Mouse (Mus musculus) layer of hippocampus, adult 9-11 months (tissue): Measurements from ENCODE around the gene Snap23.
A peak's percentile ranks its signal among the peaks of the same experiment; 100 is the strongest.

Experiments
- DNase-seq: peaks from one replicate; pipeline ENCODE4 v3.0.0; 2022

Snap23 gene

DNA sequence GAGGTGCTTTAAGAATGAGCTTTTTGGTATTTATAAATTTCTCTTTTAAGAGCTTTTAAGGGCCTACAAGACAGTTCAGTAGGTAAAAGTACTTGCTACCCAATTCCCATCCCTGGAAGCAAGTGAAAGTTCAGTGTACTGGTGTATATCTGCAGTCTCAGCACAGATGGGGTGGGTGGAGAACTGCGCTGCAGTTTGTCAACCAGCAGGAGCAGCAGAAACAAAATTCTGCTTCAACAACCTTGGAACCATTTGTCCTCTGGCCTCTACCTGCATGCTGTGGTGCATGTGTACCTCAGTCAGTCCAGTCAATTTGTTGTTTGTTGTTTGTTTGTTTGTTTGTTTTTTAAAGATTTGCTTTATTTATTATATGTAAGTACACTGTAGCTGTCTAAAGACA lies 24.8 kb downstream of the Snap23 start:
- no peak for DNase-seq

DNA sequence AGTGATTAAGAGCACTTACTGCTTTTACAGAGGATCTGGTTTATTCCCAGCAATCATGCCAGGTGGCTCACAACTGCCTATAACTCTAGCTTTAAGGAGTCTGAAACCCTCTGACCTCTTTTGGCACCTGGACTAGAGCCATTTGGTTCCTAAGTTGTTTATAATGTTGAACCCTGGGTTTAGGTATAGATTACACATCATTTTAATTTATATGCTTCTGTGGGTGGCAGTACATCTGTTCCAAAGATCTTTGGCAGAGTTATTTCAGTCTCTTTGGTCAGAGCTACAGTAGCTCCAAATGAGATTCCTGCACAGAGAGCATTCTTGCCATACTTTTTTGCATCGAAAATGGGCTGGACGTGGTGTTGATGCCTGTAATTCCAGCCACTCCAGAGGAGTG lies 30.3 kb downstream of the Snap23 start:
- DNase-seq = peak; percentile 10

DNA sequence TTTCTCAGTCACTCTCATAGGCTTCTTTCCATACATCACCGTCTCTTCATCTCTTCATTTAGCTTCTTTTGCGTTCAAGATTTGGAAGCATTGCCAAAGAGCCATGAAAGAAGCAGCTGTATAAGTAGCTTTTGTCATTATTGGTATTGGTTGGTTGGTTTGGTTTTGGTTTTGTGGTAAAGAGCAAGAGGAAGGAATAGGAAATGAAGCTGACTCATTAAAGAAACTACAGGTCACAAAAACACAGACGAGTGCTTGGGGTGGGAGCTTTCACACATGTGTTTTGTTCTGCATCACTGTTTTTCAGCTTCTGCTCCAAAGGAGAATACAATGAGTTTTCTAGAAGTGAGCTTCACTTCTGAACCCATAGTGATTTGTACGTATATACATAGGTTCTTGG lies 32.0 kb downstream of the Snap23 start:
- no peak for DNase-seq

DNA sequence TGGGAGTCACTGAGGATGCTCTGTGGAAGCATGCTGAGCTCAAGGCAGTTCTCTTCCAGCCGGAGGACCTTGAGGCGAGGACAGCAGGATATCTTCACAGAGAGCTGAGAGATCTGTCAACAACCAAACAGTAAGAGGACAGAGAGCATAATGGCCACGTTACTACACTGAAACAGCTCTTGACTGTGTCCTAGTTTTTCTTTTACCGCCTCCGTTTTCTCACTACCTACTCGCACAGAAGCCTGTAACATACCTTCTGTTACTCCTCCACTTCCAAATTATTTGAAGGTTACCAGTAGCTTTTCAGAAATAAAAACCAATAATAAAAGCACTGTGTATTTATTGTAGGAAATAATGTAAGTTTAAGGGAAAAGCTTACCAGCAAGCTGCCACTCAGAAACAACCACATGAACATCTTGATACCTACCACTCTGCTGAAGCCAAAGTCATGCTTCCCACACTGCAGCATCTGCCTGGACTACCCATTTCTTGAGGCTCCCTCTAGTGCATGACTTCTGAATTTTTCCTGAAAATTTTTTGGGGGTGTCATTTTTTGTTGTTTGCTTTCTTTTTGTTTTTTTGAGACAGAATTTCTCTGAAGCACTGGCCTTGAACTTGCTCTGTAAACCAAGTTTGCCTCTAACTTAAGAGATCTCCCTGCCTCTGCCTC lies 38.7 kb downstream of the Snap23 start:
- peak; percentile 30 for DNase-seq

GRCm38 (mm10) chr2:120608830-120609723 lies 41.6 kb downstream of the Snap23 start, which contains the start of the genes Haus2 and Lrrc57:
Haus2 (plus strand) TSS chr2:120609383.
Lrrc57 (minus strand) TSS chr2:120609520.
- DNase-seq = peak; percentile 89

GRCm38 (mm10) chr2:120616279-120617163 lies 49.0 kb downstream of the Snap23 start:
- DNase-seq = no peak

- DNase-seq = no peak
These were observed 52.1 kb downstream of the Snap23 start for GRCm38 (mm10) chr2:120619538-120619937.

DNA sequence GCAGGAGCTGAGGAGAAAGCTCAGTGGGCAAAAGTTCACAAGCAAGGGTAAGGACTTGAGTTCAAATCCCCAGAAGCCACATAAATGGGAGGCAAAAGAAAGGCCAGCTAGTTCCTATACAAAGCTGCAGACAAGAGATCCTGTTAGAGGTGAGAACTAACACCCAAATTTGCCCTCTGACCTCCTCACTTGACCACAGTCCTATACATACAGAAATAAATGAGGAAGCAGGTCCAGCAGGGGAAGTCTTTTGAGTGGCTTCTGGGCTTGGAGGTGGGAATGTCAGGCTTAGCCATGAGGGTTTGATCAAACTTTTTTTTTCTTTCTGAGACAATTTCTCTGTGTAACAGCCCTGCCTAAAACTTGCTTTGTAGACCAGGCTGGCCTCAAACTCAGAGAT lies 55.4 kb downstream of the Snap23 start:
- no peak for DNase-seq

DNA sequence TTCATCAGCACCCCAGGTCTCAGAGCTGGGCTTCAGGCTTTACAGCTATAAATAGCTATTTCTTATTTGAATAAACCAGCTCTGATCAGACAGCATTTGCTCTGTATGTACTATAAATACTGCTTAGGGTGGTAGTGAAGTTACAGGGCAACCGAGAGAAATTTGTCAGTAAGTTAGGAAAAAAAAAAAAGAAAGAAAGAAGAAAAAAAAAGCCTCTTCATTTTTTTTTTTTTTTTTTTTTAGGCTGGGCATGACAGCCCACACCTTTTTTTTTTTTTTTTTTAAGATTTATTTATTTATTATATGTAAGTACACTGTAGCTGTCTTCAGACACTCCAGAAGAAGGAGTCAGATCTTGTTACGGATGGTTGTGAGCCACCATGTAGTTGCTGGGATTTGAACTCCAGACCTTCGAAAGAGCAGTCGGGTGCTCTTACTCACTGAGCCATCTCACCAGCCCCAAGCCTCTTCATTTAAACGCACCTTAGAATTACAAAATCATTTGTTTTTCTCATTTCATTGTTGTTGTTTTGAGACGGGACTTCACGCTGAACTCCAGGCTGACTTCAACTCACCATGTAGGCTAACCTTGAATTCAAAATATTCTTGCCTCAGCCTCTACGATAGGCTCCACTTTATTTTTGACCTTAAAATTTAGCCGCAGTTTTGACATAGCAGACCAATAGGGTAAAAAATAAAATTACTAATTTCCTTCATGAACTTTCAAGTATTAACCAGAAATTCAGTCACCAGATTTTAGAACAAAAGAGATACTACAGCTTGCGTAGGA lies 60.8 kb downstream of the Snap23 start:
- no peak for DNase-seq

GRCm38 (mm10) chr2:120628886-120629735 lies 61.6 kb downstream of the Snap23 start, which contains the start of gene Stard9:
Stard9 (plus strand) TSS chr2:120629121.
- peak; percentile 99 for DNase-seq

DNA sequence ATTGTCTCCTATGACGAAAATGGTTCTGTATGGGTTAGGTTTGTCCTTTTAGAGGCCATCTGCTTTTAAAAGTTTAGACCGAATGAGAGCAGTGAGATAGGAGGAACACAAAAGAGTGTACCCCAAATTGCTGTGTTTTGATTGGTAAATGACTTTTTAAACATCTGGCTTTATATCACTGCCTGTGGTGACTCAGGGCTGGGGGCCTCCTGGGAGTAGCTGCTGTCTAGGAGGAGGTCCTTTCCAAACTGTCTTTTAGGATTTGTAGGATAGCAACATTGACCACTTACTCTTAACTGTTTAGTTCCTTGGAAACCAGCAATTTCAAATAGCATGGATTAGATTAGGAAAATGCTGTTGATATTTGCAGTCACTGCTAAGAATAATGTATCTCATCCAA lies 62.8 kb downstream of the Snap23 start:
- DNase-seq = no peak

DNA sequence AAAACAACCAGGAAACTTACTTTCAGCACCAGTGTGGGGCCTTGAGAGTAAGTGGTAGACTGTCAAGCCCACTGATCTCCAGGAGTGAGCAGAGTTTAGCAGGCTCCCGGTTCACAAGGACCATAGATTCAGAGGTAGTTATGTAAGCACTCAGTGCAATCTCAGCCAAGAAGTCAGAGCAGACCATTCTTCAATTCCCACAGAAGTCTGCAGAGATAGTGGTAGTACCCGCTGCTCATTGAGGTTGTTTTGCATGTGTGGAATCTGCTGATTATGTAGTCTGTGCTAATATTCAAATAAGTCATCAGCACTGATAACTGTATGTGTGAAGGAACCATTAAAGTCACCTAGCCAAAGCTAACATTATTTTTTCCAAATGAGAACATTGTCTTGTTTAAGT lies 63.2 kb downstream of the Snap23 start:
- DNase-seq = no peak

GRCm38 (mm10) chr2:120631521-120631920 lies 64.0 kb downstream of the Snap23 start:
- no peak for DNase-seq

GRCm38 (mm10) chr2:120631957-120632356 lies 64.5 kb downstream of the Snap23 start:
- peak; percentile 78 for DNase-seq

DNA sequence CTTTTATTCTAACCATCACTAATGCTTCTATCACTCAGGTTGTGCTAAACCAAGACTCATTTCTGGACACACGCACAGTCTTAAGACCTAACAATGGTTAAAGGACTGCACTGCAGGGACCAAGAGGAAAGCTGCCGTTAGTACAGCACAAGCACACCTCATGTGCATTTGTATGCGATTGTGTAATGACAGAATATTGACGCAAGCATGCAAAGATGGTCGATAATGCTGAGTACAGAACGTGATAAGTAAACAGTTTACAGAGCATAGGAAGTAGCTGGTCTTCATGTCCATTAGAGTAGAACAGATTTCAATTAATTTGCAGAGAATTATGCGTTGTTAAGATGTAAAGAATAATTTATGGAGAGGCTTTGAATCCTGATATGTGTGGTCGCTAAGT lies 73.4 kb downstream of the Snap23 start:
- no peak for DNase-seq

GRCm38 (mm10) chr2:120643836-120644235 lies 76.4 kb downstream of the Snap23 start:
- peak; percentile 55 for DNase-seq

DNA sequence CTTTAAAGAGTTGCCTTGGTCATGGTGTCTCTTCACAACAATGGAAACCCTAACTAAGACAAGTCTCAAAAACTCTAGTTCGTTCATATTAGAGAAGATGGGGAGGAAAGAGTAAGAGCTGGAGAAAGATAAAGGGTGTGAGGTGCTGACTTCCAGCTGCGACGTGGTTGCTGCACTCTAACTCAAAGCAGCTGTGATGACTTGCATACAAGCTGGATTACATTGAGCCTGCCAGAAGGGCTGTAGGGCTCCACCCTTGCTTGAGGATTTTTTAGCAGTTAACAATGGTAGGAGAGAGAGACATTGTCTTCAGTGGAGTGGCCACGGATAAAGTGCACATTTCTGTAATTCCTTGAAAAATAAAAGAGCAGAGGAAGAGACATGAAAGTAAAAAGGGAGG lies 79.3 kb downstream of the Snap23 start:
- DNase-seq = no peak
